Mouse (Mus musculus): ENCODE data around the gene Tspan4.

GRCm38 (mm10) chr7:141466045-141466394 lies 9.0 kb upstream of the Tspan4 start:
- TF ChIP-seq CTCF (IDR thresholded peaks at IDR 0.05; ENCODE audit: extremely low read depth, insufficient read depth, insufficient read length, insufficient replicate concordance) (no peak), POLR2A (IDR thresholded peaks at IDR 0.05; ENCODE audit: low read depth, low read length) (no peak)
